Mouse (Mus musculus) intestine, embryonic 16.5 days (tissue): Measurements from ENCODE around the gene Slc26a9. TPM values are rescaled to one million over a fixed set of nuclear protein-coding genes. Genes with fewer than 3 reads are reported as not detected.

Source experiments
- ATAC-seq: fragments of 200-750 bp; cut with Nextera tagmentation; 2 replicates; pipeline ENCODE4 v1.8.0; 2017; ENCODE audit warnings: moderate TSS enrichment, moderate library complexity
- H3K27ac ChIP-seq: fragments of 300-500 bp; sonication (generic); 2 replicates; pipeline ENCODE4 v1.5.1; 2014; ENCODE audit warnings: mild to moderate bottlenecking, low read length
- H3K27me3 ChIP-seq: fragments of 300-500 bp; sonication (generic); replicated peaks from 2 replicates; pipeline ENCODE4 v1.6.1; 2014; ENCODE audit warnings: low read length, control low read depth, mixed read lengths; ENCODE audit not compliant: control insufficient read depth, insufficient read depth
- H3K36me3 ChIP-seq: fragments of 300-500 bp; sonication (generic); 2 replicates; pipeline ENCODE4 v1.6.1; 2014; ENCODE audit warnings: low read length, control low read depth; ENCODE audit not compliant: control insufficient read depth, insufficient read depth
- H3K4me1 ChIP-seq: fragments of 300-500 bp; sonication (generic); 2 replicates; pipeline ENCODE4 v1.6.1; 2014; ENCODE audit warnings: low read length, control low read depth, mixed read lengths; ENCODE audit not compliant: control insufficient read depth, insufficient read depth
- H3K4me2 ChIP-seq: fragments of 300-500 bp; sonication (generic); 2 replicates; pipeline ENCODE4 v1.6.1; 2014; ENCODE audit warnings: low read depth, low read length, control low read depth
- H3K4me3 ChIP-seq: fragments of 300-500 bp; sonication (generic); 2 replicates; pipeline ENCODE4 v1.5.1; 2014; ENCODE audit warnings: mild to moderate bottlenecking, low read length
- H3K9ac ChIP-seq: fragments of 300-500 bp; sonication (generic); 2 replicates; pipeline ENCODE4 v1.6.1; 2014; ENCODE audit warnings: low read depth, low read length
- H3K9me3 ChIP-seq: fragments of 300-500 bp; sonication (generic); 2 replicates; pipeline ENCODE4 v1.6.1; 2016; ENCODE audit warnings: low read length, control low read depth; ENCODE audit not compliant: control insufficient read depth
- WGBS: fragments of 180-500 bp; shearing (Covaris S2); extraction: QIAGEN DNeasy Blood & Tissue Kit; methylation state at CpG from one replicate; pipeline ENCODE4 v1.1.7; 2014; 5-methylcytosine and 5-hydroxymethylcytosine counted together
- polyA plus RNA-seq: library from polyadenylated mRNA; unstranded; fragments of >200 nt; fragmentation: Nextera tagmentation; extraction: Ambion mirVana; gene quantifications from 2 replicates; pipeline ENCODE4 v1.2.1, GENCODE M21; 2015

Slc26a9 gene
- polyA plus RNA-seq, 1 experiment from 2014 or later, result 2.1 TPM

DNA sequence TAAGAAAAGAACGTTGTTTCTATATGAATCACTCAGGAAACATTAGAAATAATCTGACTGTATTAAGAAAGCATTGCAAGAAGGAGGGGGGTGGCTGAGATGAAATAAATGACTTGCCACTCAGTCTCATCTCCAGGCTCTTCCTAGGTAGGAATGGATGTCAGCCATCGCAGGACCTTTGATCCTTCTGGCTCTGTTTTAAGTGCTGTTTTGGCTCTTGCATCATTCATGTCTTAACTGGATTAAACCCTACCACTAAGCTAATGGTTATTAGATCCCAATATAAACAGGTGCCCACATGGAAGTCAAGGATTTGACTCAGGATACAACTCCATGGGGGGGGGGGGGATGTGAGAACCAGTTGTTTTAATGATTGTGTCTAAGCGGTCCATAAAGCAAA lies 51.3 kb downstream of the Slc26a9 start:
- H3K27ac ChIP-seq, result no peak overlapping the region
- 67% methylated on average over 3 of the region's 3 CpGs for WGBS
- ATAC-seq, result no peak

DNA sequence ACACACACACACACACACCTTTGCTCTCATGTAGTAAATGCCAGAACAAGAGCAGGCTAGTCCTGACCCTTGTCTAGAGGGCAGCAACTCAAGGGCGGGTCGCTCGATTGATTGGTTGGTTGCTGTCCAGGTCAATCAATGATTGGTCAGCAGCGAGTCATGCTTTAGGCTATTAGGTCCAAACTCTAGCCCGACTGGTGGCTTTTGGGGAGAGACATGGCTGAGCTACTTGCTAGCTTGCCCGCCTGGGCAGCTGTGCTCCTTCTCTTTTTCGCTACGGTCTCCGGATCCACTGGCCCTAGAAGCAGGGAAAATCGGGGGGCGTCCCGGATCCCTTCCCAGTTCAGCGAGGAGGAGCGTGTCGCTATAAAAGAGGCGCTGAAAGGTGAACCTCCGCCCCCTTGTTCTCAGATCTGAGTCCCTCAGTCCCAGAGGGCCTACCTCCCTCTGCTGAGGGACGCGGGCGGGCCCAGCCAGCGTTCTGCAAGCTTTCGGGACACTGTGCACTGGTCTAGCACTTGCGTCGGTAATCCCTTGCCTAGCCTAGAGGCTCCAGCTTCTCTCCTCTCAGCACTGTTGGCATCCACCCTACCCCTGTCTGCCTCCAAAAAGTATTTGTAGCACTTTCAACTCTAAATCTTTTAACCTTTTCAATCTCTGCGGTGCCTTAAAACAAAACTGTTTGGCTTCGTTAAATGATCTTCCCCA lies 53.5 kb downstream of the Slc26a9 start, which contains the start of gene Pm20d1:
Gene Pm20d1, plus strand, starts transcription at position 180 of the 708 bp plus-strand sequence.
- Histone ChIP-seq H3K27me3 (no peaks in the 10 kb centered on the region), H3K4me2 (peak within 1 kb of the TSS; percentile 45), H3K4me3 (peak within 1 kb of the TSS; percentile 28), H3K36me3 (no peaks in the 10 kb centered on the region), H3K4me1 (no peaks in the 10 kb centered on the region), H3K9ac (peak within 1 kb of the TSS; percentile 41), H3K9me3 (no peaks in the 10 kb centered on the region), H3K27ac (no peak within 1 kb of the TSS)
- ATAC-seq, result peak; percentile 93
- 9% methylated on average over 26 of the region's 26 CpGs for WGBS

More for the DNA sequence above, 51.3 kb downstream of the Slc26a9 start:
- Histone ChIP-seq H3K4me2 (no peak overlapping the region), H3K27me3 (no peaks in the 10 kb centered on the region), H3K4me3 (no peak overlapping the region), H3K36me3 (no peaks in the 10 kb centered on the region), H3K9me3 (no peaks in the 10 kb centered on the region), H3K4me1 (no peaks in the 10 kb centered on the region), H3K9ac (no peak overlapping the region)

DNA sequence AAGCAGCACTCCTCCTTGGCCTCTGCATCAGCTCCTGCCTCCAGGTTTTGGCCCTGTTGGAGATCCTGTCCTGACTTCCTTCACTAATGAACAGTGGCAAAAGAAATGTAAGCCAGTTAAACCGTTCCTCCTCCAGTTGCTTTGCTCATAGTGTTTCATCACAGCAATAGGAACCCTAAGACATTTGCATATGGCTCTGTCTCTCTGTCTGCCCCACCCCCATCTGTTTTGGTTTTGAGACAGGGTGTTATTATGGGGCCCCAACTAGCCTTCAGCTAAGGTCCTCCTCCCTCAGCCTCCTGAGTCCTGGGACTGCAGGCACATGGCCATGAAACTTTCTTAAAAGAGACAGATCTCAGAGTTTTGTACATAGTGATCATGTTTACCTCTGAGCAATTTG lies 56.2 kb downstream of the Slc26a9 start:
- WGBS, result 62% methylated on average over 1 of the region's 1 CpGs
- Histone ChIP-seq H3K36me3 (no peaks in the 10 kb centered on the region), H3K4me1 (no peaks in the 10 kb centered on the region), H3K27me3 (no peaks in the 10 kb centered on the region), H3K9ac (no peak overlapping the region), H3K4me2 (no peak overlapping the region), H3K9me3 (no peaks in the 10 kb centered on the region), H3K27ac (no peak overlapping the region), H3K4me3 (no peak overlapping the region)
- no peak for ATAC-seq

DNA sequence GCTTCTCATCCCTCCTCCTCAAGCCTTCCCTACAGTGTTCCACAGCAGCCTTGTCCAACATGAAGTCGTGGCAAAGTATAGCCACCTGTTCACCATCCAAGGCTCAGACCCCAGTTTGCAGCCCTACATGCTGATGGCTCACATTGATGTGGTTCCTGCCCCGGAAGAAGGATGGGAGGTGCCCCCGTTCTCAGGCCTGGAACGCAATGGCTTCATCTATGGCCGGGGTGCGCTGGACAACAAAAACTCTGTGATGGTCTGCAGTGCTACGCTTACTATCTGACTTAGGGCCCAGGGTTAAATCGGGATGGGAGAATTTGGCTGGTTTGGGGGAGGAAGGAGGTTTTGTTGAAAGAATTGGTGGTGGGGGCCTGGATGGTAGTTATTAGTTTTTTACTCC lies 57.2 kb downstream of the Slc26a9 start:
- Histone ChIP-seq H3K9ac (no peak overlapping the region), H3K27ac (no peak overlapping the region), H3K4me3 (no peak overlapping the region), H3K4me1 (no peaks in the 10 kb centered on the region), H3K36me3 (no peaks in the 10 kb centered on the region), H3K4me2 (no peak overlapping the region), H3K9me3 (no peaks in the 10 kb centered on the region), H3K27me3 (no peaks in the 10 kb centered on the region)
- 95% methylated on average over 8 of the region's 8 CpGs for WGBS
- no peak for ATAC-seq

DNA sequence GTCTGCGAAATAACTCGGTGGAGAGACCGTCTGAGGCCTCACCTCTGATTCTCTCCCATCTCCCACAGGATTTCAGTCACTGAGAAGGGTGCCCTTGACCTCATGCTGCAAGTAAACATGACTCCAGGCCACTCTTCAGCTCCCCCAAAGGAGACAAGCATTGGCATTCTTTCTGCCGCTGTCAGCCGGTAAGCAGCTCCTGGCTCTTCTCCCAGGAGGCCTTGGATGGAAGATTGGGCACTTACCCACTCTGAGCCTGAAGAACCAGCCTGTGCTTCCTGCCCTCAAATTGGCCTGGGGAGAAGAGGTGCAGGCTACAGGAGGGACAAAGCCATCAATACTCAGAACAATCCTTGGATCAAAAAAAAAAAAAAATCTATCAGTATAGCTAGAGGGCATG lies 58.8 kb downstream of the Slc26a9 start:
- Histone ChIP-seq H3K27me3 (no peaks in the 10 kb centered on the region), H3K4me3 (no peak overlapping the region), H3K27ac (no peak overlapping the region), H3K9ac (no peak overlapping the region), H3K36me3 (no peaks in the 10 kb centered on the region), H3K4me2 (no peak overlapping the region), H3K4me1 (no peaks in the 10 kb centered on the region), H3K9me3 (no peaks in the 10 kb centered on the region)
- WGBS, result 74% methylated on average over 5 of the region's 5 CpGs
- ATAC-seq, result no peak

DNA sequence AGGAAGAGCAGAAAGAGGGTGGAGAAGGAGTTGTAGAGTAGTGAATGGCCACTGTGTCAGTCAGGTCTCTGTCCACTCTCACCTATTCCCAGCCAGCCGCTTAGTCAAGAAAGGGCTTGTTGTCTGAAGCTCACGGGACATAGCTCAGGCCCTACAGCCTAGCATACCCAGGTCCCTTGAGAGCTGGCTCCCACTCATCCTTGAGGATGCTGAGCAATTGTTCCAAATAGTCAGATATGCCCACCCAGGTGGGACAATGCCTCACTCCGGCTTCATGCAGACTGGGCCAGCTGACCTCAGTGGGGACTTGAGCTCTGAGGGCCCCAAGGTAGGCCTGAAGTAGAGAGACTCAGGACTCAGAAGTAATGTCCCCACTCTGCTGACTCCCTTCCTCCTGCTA lies 60.3 kb downstream of the Slc26a9 start:
- Histone ChIP-seq H3K4me3 (no peak overlapping the region), H3K9me3 (no peaks in the 10 kb centered on the region), H3K9ac (no peak overlapping the region), H3K4me1 (no peaks in the 10 kb centered on the region), H3K27me3 (no peaks in the 10 kb centered on the region), H3K36me3 (no peaks in the 10 kb centered on the region), H3K4me2 (no peak overlapping the region), H3K27ac (no peak overlapping the region)
- no peak for ATAC-seq
- 92% methylated on average over 3 of the region's 3 CpGs for WGBS

DNA sequence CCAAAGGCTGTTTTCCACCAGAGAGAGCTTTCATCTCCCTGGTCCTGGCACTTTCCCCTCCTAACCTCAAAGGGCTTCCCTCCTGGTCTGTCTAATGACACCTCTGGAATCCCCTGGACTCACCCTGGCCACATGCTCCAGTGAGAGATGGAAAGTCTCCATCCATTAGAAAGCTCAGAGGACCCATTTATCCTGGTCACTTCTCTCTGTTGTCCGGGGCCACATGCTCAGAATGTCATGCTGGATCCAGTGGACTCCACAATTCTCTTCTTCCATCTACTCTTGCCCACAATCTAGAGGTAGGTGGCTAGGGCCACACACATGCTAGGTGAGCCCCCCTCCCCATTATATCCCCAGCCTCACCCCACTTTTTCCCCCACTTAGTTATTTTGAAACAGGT lies 65.2 kb downstream of the Slc26a9 start:
- Histone ChIP-seq H3K36me3 (no peaks in the 10 kb centered on the region), H3K4me3 (no peak overlapping the region), H3K27me3 (no peaks in the 10 kb centered on the region), H3K4me2 (no peak overlapping the region), H3K9ac (no peak overlapping the region), H3K4me1 (no peaks in the 10 kb centered on the region), H3K27ac (no peak overlapping the region), H3K9me3 (no peaks in the 10 kb centered on the region)
- no peak for ATAC-seq
- whole genome bisulfite sequencing, result 77% methylated on average over 1 of the region's 1 CpGs

DNA sequence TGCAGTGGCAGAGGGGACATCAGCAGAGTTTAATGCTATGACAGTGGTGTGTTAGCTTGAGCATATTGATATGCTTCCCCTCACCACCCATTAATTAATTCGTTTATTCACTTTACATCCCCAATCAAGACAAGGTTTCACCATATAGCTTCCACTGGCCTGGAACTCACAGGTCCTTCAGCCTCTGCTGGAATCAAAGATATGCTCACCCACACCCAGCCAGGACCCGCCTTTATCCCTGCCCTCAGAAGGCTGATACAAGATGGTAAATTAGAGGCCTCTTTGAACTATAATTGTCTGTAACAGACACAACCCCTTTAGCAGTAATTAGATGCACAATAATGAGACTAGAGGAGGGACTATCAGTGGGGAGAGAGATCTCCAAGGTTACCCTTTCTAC lies 65.8 kb downstream of the Slc26a9 start:
- no peaks in the 10 kb centered on the region for H3K36me3 ChIP-seq
- no peaks in the 10 kb centered on the region for H3K27me3 ChIP-seq
- no peaks in the 10 kb centered on the region for H3K4me1 ChIP-seq
- no peak for ATAC-seq
- H3K9me3 ChIP-seq, result no peaks in the 10 kb centered on the region
- no peak overlapping the region for H3K27ac ChIP-seq
- H3K4me3 ChIP-seq, result no peak overlapping the region
- no peak overlapping the region for H3K4me2 ChIP-seq
- no peak overlapping the region for H3K9ac ChIP-seq
- 73% methylated on average over 2 of the region's 2 CpGs for WGBS

DNA sequence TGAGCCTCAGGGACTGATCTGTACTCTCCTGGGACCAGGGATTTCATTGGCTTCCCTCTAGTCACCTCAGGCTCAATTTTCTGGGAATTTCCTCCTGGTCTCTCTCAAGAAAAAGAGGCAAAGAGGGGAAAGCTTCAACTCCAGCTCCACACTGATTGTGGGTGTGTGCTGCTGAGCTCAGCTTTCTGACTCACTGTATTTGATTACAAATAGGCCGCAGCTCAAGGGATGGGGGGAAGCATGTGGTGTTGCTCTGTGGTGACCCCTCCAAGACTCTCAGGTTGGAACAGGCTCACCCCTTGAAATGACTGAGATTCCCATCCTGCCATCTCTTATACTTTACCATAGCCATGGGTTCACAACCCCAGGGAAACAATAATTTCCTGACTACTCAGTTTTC lies 67.6 kb downstream of the Slc26a9 start:
- Histone ChIP-seq H3K9ac (no peak overlapping the region), H3K4me3 (no peak overlapping the region), H3K27ac (no peak overlapping the region), H3K9me3 (no peaks in the 10 kb centered on the region), H3K4me2 (no peak overlapping the region), H3K27me3 (no peaks in the 10 kb centered on the region), H3K36me3 (no peaks in the 10 kb centered on the region), H3K4me1 (no peaks in the 10 kb centered on the region)
- no peak for ATAC-seq
- WGBS, result 65% methylated on average over 1 of the region's 1 CpGs

DNA sequence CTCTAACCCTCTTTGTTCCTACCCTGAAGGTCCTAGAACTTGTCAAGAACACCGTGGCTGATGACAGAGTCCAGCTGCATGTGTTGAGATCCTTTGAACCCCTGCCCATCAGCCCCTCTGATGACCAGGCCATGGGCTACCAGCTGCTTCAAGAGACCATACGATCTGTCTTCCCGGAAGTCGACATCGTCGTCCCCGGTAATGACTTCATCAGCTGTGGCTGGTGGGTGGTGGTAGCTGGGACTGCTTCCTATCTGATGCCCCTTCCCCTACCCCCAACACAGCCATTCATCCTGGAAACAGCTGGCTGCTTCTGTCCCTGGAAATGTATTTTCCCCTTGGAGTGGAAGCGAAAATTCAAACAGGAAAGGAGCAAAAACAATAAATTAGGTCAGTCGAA lies 68.2 kb downstream of the Slc26a9 start:
- WGBS, result 54% methylated on average over 9 of the region's 9 CpGs
- Histone ChIP-seq H3K36me3 (no peaks in the 10 kb centered on the region), H3K4me3 (no peak overlapping the region), H3K4me1 (no peaks in the 10 kb centered on the region), H3K9ac (no peak overlapping the region), H3K4me2 (no peak overlapping the region), H3K27me3 (no peaks in the 10 kb centered on the region), H3K9me3 (no peaks in the 10 kb centered on the region), H3K27ac (no peak overlapping the region)
- no peak for ATAC-seq
